Mouse (Mus musculus) kidney, embryonic 14.5 days (tissue): ENCODE results near the gene Gng8. TPM values are rescaled to one million over a fixed set of nuclear protein-coding genes. Genes with fewer than 3 reads are reported as not detected.

Source experiments
- ATAC-seq: fragments of 200-750 bp; cut with Nextera tagmentation; 2 replicates; pipeline ENCODE4 v1.8.0; 2017; ENCODE audit warnings: moderate number of reproducible peaks, mild to moderate bottlenecking, moderate TSS enrichment, moderate library complexity; ENCODE audit not compliant: low FRiP score, low TSS enrichment
- H3K27ac ChIP-seq: fragments of 300-500 bp; sonication (generic); 2 replicates; pipeline ENCODE4 v1.5.1; 2014; ENCODE audit warnings: low read depth, mild to moderate bottlenecking, low read length, moderate library complexity, mixed read lengths
- H3K27me3 ChIP-seq: fragments of 300-500 bp; sonication (generic); 2 replicates; pipeline ENCODE4 v1.6.1; 2014; ENCODE audit warnings: mild to moderate bottlenecking, low read length; ENCODE audit not compliant: control insufficient read depth, insufficient read depth
- H3K36me3 ChIP-seq: fragments of 300-500 bp; sonication (generic); 2 replicates; pipeline ENCODE4 v1.6.1; 2014; ENCODE audit warnings: low read length, mixed read lengths; ENCODE audit not compliant: control insufficient read depth, insufficient read depth
- H3K4me1 ChIP-seq: fragments of 300-500 bp; sonication (generic); 2 replicates; pipeline ENCODE4 v1.6.1; 2014; ENCODE audit warnings: low read length, mixed read lengths; ENCODE audit not compliant: control insufficient read depth, insufficient read depth
- H3K4me2 ChIP-seq: fragments of 300-500 bp; sonication (generic); replicated peaks from 2 replicates; pipeline ENCODE4 v1.6.1; 2014; ENCODE audit warnings: low read depth, mild to moderate bottlenecking, low read length
- H3K4me3 ChIP-seq: fragments of 300-500 bp; sonication (generic); 2 replicates; pipeline ENCODE4 v1.5.1; 2014; ENCODE audit warnings: mild to moderate bottlenecking, low read length
- H3K9ac ChIP-seq: fragments of 300-500 bp; sonication (generic); 2 replicates; pipeline ENCODE4 v1.6.1; 2014; ENCODE audit warnings: low read depth, mild to moderate bottlenecking, low read length, moderate library complexity
- H3K9me3 ChIP-seq: fragments of 300-500 bp; sonication (generic); 2 replicates; pipeline ENCODE4 v1.6.1; 2016; ENCODE audit warnings: low read length; ENCODE audit not compliant: control insufficient read depth
- WGBS: fragments of 180-500 bp; shearing (Covaris S2); extraction: QIAGEN DNeasy Blood & Tissue Kit; methylation state at CpG from one replicate; pipeline ENCODE4 v1.1.7; 2014; 5-methylcytosine and 5-hydroxymethylcytosine counted together
- polyA plus RNA-seq: library from polyadenylated mRNA; unstranded; fragments of >200 nt; fragmentation: Nextera tagmentation; extraction: Ambion mirVana; gene quantifications from 2 replicates; pipeline ENCODE4 v1.2.1, GENCODE M21; 2014

Gene Gng8
- polyA plus RNA-seq, 1 experiment from 2014 or later = 7.5 TPM

DNA sequence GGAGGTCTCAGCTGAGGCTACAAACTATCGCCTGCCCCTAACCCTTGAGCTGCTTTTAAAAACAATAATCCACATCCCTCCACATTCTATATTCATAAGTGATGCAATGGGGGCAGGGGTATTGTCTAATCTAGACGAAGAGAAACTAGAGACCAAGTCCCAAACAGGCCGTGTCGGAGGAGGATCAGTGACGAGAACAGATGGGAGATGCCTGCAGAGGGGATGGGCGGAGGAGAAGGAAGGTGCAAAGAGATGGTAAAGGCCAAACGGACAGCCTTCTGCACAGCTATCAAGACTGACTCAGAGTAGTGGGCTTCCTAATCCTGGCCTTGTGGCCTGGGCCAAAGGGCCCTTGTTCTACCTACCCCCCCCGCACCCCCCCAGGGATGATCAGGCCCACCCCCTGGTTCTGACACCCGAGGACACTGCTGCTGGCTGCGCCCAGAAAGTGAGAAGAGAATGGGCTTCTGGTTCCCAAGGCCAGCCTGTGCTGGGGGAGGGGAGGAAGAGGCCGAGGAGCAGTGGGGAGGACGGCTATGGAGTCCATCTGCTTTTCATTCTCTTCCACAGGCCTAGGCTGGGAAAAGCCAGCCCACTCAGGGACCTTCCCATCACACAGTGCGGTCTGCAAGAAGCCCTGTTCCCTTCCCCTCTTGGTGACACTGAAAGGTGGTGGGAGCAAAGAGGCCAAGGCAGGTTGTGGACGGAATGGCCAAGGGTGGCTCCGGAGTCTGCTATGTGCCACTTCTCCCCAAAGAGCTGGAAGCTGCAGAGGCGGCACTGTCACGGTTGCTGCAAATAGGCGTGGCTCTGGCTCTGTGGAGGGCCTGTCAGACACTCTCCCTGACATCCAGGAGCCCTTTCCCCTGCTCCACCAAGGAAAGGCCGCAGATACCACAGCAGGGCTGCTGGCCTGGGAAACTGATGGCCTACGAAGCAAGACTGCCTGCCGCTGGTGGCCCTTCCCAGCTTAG lies 29.5 kb downstream of the Gng8 start:
- no peaks in the 10 kb centered on the region for H3K27me3 ChIP-seq
- peak overlapping the region; percentile 76; the same call in 1 of the 2 replicates for H3K27ac ChIP-seq
- H3K9ac ChIP-seq = peak overlapping the region; percentile 96
- H3K9me3 ChIP-seq = no peaks in the 10 kb centered on the region
- peak overlapping the region; percentile 97 for H3K4me3 ChIP-seq
- peaks cover 41% of the 10 kb centered on the region for H3K36me3 ChIP-seq
- H3K4me2 ChIP-seq = peak overlapping the region; percentile 75
- ATAC-seq = no peak
- peaks cover 38% of the 10 kb centered on the region for H3K4me1 ChIP-seq
- WGBS = 32% methylated on average over 21 of the region's 21 CpGs

GRCm38 (mm10) chr7:16921881-16922335 lies 30.3 kb downstream of the Gng8 start:
- peaks cover 33% of the 10 kb centered on the region for H3K36me3 ChIP-seq
- peak overlapping the region; percentile 96 for H3K9ac ChIP-seq
- peak overlapping the region; percentile 75 for H3K4me2 ChIP-seq
- 36% methylated on average over 6 of the region's 6 CpGs for WGBS
- peak overlapping the region; percentile 76; the same call in 1 of the 2 replicates for H3K27ac ChIP-seq
- ATAC-seq = no peak
- H3K4me1 ChIP-seq = peaks cover 38% of the 10 kb centered on the region
- H3K27me3 ChIP-seq = no peaks in the 10 kb centered on the region
- peak overlapping the region; percentile 97 for H3K4me3 ChIP-seq
- H3K9me3 ChIP-seq = no peaks in the 10 kb centered on the region

GRCm38 (mm10) chr7:16922360-16922973 lies 30.9 kb downstream of the Gng8 start:
- 54% methylated on average over 10 of the region's 10 CpGs for WGBS
- peaks cover 38% of the 10 kb centered on the region for H3K4me1 ChIP-seq
- H3K9me3 ChIP-seq = no peaks in the 10 kb centered on the region
- peak overlapping the region; percentile 96 for H3K9ac ChIP-seq
- ATAC-seq = no peak
- H3K27me3 ChIP-seq = no peaks in the 10 kb centered on the region
- peaks cover 27% of the 10 kb centered on the region for H3K36me3 ChIP-seq
- H3K27ac ChIP-seq = peak overlapping the region; percentile 38; the same call in 1 of the 2 replicates
- H3K4me2 ChIP-seq = peak overlapping the region; percentile 75
- peak overlapping the region; percentile 97 for H3K4me3 ChIP-seq

GRCm38 (mm10) chr7:16923283-16924036 lies 31.9 kb downstream of the Gng8 start:
- under 1% methylated on average over 52 of the region's 57 CpGs for WGBS
- H3K9me3 ChIP-seq = no peaks in the 10 kb centered on the region
- no peak for ATAC-seq

DNA sequence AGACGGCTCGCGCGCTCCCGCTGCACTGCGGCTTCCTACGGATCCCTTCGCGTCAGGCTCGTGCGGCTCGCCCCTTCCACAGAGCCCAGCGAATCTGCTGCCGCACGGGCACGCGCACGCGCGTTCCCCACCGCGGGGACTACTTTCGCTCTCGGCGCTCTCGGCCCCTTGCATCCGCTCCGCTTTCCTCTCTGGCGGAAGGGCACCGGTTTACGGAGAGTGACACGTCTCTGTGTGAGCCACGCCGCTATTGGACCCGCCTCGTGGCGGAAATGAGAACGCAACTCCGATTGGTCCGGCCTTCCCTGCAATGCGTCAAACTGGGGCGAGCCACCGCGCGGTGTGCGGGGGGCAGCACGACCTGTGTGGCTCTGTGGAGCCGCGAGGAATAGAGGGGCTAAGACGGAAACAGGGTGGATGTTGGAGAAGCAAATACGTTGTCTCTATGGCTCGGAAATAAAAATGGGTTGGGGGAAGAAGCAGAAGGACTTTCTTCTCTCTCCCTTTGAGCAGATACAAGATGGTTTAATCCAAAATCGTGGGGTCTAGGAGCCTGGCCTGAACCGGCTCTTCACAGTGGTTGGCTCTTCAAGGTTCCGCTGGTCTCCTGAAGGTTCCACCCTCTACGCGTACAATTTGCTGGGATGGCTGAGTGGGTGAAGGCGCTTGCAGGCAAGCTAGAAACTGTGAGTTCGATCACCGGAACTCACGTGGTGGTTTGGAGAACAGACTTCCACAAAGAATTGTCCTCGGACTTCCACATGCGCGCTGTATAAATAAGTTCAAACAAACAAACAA lies 32.6 kb downstream of the Gng8 start, which contains the start of gene Calm3:
TSS of gene Calm3 (minus strand) at position 78 of the 798 bp plus-strand sequence.
- whole genome bisulfite sequencing = 2% methylated on average over 64 of the region's 64 CpGs
- peak; percentile 92 for ATAC-seq
- no peaks in the 10 kb centered on the region for H3K9me3 ChIP-seq

More at GRCm38 (mm10) chr7:16923283-16924036, 31.9 kb downstream of the Gng8 start:
- Histone ChIP-seq H3K9ac (peak overlapping the region; percentile 96), H3K27me3 (no peaks in the 10 kb centered on the region), H3K27ac (peak overlapping the region; percentile 95), H3K4me3 (peak overlapping the region; percentile 97), H3K4me1 (peaks cover 34% of the 10 kb centered on the region), H3K4me2 (peak overlapping the region; percentile 75), H3K36me3 (peaks cover 17% of the 10 kb centered on the region)

DNA sequence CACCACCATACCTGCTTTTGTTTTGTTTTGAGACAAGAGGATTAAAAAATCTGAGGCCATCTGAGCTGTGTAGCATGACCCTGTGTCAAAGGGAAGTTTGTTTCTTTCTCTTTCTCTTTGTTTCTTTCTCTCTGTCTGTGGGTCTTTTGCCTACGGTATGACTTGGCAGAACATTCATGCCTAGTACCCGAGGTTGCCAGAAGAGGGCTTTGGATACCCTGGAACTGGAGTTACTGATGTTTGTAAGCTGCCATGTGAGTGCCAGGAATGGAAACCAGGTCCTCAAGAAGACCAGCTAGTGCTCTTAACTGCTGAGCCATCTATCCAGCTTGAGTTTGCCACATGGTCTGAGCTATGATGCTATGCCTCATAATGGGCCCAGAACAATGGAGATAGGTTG lies 36.8 kb downstream of the Gng8 start:
- H3K9ac ChIP-seq = no peak overlapping the region
- WGBS = 62% methylated on average over 2 of the region's 2 CpGs
- ATAC-seq = no peak

More for the DNA sequence above, 32.6 kb downstream of the Gng8 start, which contains the start of gene Calm3:
- Histone ChIP-seq H3K27me3 (no peaks in the 10 kb centered on the region), H3K27ac (peak within 1 kb of the TSS; percentile 95), H3K4me3 (peak within 1 kb of the TSS; percentile 97), H3K36me3 (peaks cover 12% of the 10 kb centered on the region), H3K9ac (peak within 1 kb of the TSS; percentile 96), H3K4me2 (peak within 1 kb of the TSS; percentile 75), H3K4me1 (peaks cover 34% of the 10 kb centered on the region)

GRCm38 (mm10) chr7:16930850-16931249 lies 39.3 kb downstream of the Gng8 start:
- no peak for ATAC-seq
- Histone ChIP-seq H3K27me3 (no peaks in the 10 kb centered on the region), H3K4me3 (no peak overlapping the region), H3K4me2 (no peak overlapping the region), H3K36me3 (no peaks in the 10 kb centered on the region), H3K9ac (no peak overlapping the region), H3K4me1 (no peaks in the 10 kb centered on the region), H3K27ac (no peak overlapping the region), H3K9me3 (no peaks in the 10 kb centered on the region)
- WGBS = 2% methylated on average over 1 of the region's 1 CpGs

More for the DNA sequence above, 36.8 kb downstream of the Gng8 start:
- Histone ChIP-seq H3K4me2 (no peak overlapping the region), H3K4me3 (no peak overlapping the region), H3K9me3 (no peaks in the 10 kb centered on the region), H3K27ac (no peak overlapping the region), H3K4me1 (no peaks in the 10 kb centered on the region), H3K36me3 (no peaks in the 10 kb centered on the region), H3K27me3 (no peaks in the 10 kb centered on the region)
